Mouse (Mus musculus) retina, postnatal 7 days (tissue): Measurements from ENCODE around the gene Gm9964.
"Not testable (repeated sequence)": the region's sequence is repeated elsewhere in the genome, so short reads cannot be mapped to it uniquely, and the experiment has no call there.

ENCODE experiments used
- DNase-seq: peaks from one replicate; pipeline ENCODE4 v3.0.0-alpha.2; 2012; ENCODE audit warnings: low read depth, low spot score

Gene Gm9964

GRCm38 (mm10) chr11:79296856-79297491 is at the start of gene Gm9964:
Gene Gm9964 (minus strand): TSS chr11:79296906.
- DNase-seq, result no peak

- DNase-seq, result peak; percentile 14
Observed at GRCm38 (mm10) chr11:79339808-79340781, 43.4 kb upstream of the Gm9964 start.

- peak; percentile 95 for DNase-seq
Observed at GRCm38 (mm10) chr11:79339234-79339807, 42.6 kb upstream of the Gm9964 start, which contains the start of gene Nf1. Gene Nf1 (plus strand): TSS chr11:79339693.

GRCm38 (mm10) chr11:79338621-79339020 is 41.9 kb upstream of the Gm9964 start:
- no peak for DNase-seq

- DNase-seq, result no peak
Observed at GRCm38 (mm10) chr11:79336722-79337267, 40.1 kb upstream of the Gm9964 start.

GRCm38 (mm10) chr11:79335077-79335476 is 38.4 kb upstream of the Gm9964 start:
- no peak for DNase-seq

GRCm38 (mm10) chr11:79329585-79329984 is 32.9 kb upstream of the Gm9964 start:
- no peak for DNase-seq

GRCm38 (mm10) chr11:79328060-79328459 is 31.4 kb upstream of the Gm9964 start:
- no peak for DNase-seq

- no peak for DNase-seq
Observed at GRCm38 (mm10) chr11:79327106-79327505, 30.4 kb upstream of the Gm9964 start.

- no peak for DNase-seq
Observed at GRCm38 (mm10) chr11:79325663-79326062, 29.0 kb upstream of the Gm9964 start.

GRCm38 (mm10) chr11:79323985-79324685 is 27.4 kb upstream of the Gm9964 start:
- DNase-seq, result no peak

- DNase-seq, result no peak
Observed at GRCm38 (mm10) chr11:79319807-79320206, 23.1 kb upstream of the Gm9964 start.

GRCm38 (mm10) chr11:79316807-79317345 is 20.2 kb upstream of the Gm9964 start:
- DNase-seq, result no peak

GRCm38 (mm10) chr11:79310467-79310866 is 13.8 kb upstream of the Gm9964 start:
- DNase-seq, result no peak

GRCm38 (mm10) chr11:79307560-79308200 is 11.0 kb upstream of the Gm9964 start:
- DNase-seq, result no peak

- no peak for DNase-seq
Observed at GRCm38 (mm10) chr11:79306996-79307395, 10.3 kb upstream of the Gm9964 start.

- no peak for DNase-seq
Observed at GRCm38 (mm10) chr11:79306510-79306909, 9.8 kb upstream of the Gm9964 start.

- no peak for DNase-seq
Observed at GRCm38 (mm10) chr11:79305697-79306340, 9.1 kb upstream of the Gm9964 start.

- not testable (repeated sequence) for DNase-seq
Observed at GRCm38 (mm10) chr11:79304245-79304644, 7.5 kb upstream of the Gm9964 start.

GRCm38 (mm10) chr11:79303109-79303508 is 6.4 kb upstream of the Gm9964 start:
- no peak for DNase-seq
